Mouse (Mus musculus) c-Kit-positive CD71-positive TER-119-negative erythroid progenitor cells, embryonic 14.5 days (primary cell): ENCODE measurements at regions not wholly inside any gene's neighbourhood (a gene's known extent, or its start where the extent isn't known, plus 50 kb on each side); places are given as distances from the start of the nearest gene placed in this dataset.
"Not testable (repeated sequence)": the region's sequence is repeated elsewhere in the genome, so short reads cannot be mapped to it uniquely, and the experiment has no call there.

Source experiments
- DNase-seq: peaks from one replicate; pipeline ENCODE4 v3.0.0-alpha.2; 2013; ENCODE audit warnings: low read depth

DNA sequence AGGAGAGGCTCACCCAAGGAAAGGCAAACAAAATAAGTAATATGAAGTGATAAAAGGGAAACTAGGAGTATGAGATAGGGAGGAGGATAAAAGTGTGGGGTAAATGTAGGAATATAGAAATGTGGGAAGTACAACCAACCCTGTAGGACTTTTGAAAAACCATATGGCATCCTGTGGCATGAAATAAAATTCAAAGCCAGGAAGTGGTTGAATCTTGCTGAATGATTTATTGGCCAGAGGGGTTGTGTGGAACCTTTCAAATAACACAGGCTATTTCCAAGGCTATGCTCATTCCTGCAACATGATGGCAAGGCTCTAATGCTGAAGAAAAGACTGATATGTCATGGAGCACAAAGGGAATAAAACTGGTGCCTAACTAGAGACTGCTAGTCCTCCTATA is 347.9 kb downstream of the Gm11232 start:
- no peak for DNase-seq

DNA sequence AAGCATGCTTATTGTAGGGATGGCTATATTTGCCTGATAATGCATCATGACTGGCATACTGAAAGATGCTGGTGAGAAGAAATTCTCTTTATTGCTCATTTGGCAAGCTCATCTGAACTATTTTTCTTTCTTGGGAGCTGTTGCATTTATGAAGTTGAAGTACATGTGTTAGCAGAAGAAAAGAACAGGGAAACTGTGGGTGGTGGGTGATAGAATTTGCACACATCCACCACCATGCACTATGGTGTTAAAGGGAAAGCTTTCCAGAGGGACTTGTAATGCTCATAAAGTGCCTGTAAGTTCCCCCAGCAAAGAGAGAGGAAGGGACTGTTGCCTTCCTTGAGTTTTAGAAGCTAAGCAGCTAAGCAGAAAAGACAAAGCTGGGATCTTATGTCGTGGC is 367.3 kb downstream of the Gm11232 start:
- no peak for DNase-seq

DNA sequence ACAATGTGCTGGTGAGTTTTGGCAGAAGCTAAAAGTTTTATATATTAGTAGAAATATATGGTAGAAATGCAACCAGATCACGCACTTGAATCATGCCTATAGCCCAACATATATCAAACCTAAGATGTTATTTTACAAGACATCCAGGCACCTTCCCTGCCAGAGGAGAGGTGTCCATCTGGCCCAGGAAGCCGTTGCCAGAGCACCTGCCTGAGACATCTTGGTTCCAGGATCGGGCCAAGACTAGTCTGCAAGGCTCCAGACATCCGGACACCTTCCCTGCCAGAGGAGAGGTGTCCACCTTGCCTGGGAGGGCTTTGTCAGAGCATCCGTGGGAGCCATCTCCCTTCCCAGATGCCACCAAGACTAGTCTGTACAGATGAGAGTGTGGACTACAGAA is 388.5 kb downstream of the Gm11232 start:
- DNase-seq: no peak

DNA sequence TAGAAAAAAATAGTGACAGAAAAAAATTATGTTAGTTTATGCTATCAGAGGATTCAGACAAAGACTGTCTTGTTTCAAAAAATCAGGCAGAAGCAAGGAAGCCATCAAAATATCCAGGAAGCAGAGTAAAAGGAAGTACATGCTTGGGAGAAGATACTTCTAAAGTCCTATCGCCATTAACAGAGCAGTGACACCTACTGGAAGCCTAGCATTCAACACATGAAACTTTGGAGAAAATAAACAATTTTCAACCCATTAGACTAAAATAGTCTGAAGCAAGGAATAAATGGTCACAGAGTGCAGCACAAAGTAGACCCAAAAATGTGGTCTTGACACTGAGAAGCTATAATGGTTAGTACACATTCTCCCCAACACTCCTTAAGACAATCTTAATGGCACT is 394.0 kb downstream of the Gm11232 start:
- DNase-seq: no peak

DNA sequence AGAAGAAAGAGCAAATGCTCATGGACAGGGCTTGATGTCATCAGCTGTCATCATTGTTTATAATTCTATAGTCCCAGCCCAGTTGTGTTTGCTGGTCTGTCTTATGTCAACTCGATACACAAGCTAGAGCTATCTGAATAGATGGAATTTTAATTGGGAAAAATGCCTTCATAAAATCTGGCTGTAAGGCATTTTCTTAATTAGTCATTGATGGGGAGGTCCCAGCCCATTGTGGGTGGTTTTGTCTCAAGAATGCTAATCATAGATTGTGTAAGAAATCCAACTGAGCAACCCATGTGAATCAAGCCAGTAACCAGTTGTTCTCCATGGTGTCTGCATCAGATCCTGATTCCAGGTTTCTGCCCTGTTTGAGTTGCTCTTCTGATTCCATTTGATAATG is 400.1 kb downstream of the Gm11232 start:
- no peak for DNase-seq

DNA sequence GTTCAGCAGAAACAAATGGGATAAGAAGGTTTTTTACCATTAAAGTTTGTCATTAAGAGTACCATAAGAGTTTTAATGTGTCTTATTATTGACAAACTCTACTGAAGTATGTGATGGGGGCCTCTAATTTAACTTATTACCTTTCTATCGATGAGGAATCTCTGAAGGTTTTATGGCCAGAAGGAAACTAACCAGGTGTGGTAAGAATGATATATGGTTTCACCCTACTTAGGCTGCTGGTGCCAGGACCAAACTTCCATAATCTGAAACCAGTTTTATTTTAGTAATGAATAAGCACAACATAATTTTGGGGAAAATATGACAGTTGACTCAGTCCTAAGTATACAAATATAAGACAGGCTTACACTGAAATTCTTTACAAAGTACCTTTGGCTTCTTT is 401.1 kb downstream of the Gm11232 start:
- DNase-seq: no peak

DNA sequence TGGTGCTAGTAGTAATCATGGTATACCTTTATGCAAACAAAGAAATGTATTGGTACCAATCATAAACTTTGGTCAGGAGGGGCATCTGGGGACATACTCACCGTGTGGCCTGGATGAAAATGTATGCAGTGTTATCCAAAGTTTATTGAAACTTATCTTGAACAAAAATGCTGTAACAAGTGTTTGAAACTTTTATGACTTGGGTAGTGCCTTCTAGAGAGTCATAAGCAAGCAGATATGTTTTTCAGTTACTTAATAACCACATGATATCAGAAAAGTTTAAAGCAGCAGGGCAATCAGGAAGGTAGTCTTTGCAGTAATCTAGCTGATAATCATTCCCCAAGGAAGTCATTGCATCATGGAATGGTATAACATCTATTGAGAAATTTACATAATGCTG is 401.5 kb downstream of the Gm11232 start:
- no peak for DNase-seq

DNA sequence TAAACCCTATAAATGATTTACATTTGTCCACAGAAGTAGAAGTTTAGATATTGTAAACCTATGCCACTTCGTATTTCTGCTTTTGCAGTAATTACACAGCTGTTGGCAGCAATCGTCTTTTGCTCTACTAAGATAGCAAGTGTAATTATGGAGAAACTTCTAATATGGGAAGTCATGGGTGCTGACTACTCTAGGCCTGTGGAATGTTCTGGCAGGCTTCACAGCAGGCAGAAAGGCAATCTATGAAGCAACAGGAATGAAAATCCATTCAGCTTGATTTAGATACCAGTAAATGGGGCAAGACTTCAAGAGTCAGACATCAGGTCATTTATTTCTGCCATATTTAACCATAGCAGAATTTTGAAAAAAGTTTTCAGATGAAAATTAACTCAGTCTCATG is 405.9 kb downstream of the Gm11232 start:
- DNase-seq: no peak

DNA sequence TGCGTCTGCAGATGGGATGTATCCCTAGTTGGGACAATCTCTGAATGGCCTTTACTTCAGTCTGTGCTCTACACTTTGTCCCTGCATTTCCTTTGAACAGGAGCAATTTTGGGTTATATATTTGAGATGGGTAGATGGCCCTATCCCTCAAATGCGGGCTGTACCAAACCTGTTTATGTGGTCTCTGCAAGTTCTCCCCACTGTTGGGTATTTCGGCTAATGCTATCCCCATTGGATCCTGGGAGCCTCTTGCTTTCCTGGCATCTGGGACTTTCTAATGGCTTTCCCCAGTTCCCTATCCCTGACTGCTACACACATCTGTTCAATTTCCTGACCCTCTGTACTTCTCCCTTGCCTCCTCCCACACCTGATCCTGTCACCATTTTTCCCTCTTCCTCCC is 414.7 kb downstream of the Gm11232 start:
- no peak for DNase-seq

DNA sequence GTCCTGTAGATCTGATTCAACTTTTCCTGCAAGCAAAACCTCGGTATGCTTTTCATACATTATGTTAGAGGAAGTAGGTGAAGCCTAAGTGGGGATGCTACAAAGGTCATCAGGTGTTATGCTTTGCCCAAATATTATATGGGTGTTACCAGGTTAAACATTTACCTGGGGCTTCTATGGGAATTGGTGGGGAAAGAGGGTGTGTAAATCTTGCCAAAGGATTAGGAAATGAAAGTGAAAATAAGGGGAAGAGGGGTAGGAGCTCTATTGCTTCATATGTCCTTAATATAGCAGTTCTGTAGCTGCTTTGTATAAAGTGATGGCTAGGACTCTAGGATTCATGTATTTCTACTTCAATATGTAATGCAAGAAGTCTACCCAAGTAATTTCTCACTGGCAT is 419.2 kb downstream of the Gm11232 start:
- no peak for DNase-seq

DNA sequence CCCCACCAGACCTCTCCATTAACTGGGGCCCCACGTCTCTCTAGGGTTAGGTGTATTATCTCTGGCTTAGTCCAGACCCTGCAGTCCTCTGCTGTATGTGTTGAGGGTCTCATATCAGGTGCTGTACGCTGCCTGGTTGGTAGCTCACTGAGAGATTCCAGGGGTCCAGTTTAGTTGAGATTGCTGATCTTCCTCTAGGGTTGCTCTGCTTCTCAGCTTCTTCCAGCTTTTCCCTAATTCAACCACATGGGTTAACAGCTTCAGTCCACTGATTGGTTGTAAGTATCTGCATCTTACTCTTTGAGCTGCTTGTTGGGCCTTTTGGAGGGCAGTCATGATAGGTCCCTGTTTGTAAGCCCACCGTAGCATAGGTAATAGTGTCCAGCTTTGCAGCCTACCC is 425.1 kb downstream of the Gm11232 start:
- DNase-seq: no peak

DNA sequence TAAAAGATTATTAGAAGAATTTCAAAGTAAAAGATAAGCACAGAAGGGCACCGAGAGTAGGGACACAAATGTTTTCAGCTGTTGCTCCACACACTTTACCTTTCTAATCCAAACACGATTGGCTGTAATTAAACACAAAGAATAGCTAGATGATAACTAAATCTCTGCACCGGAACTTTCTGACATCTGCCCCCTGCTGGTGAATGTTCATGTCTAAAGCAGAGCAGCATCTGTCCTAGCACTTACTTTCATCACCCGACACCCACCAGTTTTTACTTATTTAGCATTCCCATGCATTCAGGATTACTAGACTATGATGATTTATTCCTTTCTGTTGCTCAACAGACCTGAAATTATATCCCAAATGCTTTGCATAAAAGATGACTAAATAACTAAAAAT is 425.7 kb downstream of the Gm11232 start:
- no peak for DNase-seq

DNA sequence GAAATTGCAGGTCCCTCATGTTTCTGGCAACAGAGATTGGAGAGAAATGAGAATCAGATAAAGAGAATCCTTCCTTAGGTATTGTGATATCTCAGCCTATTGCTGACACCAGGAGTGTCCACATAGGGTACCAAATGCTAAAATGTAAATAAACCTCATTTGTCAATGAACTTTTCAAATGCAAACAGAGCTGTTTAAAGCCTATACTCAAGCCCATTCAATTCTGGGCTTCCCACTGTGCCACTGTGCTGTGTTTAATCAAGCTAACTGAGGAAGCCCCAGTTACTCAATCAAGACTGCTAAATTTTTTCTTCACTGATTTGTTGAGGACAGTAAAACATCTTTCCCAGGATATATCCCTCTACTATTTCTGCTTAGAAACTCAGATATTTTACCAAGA is 441.2 kb downstream of the Gm11232 start:
- DNase-seq: no peak

DNA sequence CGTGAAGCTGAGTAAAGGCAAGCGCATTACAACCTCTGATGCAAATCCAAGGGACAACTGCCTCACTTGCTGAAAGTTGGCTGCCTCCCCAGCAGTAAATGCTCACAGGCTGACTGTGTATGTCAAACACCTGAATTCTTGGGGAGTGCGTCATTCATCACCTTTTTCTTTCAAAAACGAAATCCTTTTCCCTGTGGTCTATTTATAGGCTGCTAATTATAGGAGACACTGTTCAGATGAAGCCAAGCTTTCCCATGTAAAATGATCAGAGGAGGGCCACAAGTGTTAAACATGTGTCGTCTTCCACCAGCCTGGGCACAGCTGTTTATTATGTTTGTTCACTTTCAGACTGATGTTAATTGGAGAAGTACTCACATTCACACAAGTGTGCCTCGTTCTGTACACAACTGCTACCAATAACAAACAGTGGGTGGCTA is 450.6 kb downstream of the Gm11232 start:
- no peak for DNase-seq

DNA sequence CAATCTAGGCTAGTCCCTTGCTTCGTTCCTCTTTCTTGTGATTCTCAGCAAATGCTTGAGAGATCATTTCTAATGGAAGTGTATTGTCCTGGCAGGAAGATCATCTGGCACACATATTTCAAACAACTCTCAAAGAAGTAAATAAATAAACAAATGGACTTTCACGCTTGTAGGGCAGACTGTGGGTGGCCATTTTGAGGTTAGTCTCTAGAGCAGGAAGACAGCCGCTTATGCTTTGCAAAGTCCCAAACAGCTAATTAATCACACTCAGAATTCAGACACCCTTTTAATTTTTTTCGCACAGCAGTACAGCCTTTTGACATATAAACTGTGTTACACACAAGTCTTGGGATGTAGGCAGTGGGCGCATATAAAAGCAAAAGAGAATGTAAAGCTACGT is 451.1 kb downstream of the Gm11232 start:
- no peak for DNase-seq

DNA sequence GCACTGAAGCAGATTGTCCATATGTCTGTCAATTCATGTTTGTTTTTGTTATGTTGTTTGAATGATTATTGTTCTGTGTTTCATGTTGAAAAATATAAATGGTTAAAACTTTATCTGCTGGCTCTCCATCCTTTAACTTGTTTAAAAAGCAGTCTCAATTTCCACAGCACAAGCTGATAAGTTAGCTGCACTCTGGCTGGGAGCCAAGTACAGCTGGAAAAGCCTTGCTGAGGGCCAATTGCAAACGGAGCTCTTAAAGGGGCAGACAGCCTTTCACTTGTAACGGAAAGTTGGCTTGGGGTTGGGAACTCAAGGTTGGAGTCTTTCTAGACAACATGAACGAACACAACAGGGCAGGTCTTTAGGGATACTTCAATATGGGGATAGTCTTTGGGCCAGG is 462.0 kb downstream of the Gm11232 start:
- DNase-seq: not testable (repeated sequence)

DNA sequence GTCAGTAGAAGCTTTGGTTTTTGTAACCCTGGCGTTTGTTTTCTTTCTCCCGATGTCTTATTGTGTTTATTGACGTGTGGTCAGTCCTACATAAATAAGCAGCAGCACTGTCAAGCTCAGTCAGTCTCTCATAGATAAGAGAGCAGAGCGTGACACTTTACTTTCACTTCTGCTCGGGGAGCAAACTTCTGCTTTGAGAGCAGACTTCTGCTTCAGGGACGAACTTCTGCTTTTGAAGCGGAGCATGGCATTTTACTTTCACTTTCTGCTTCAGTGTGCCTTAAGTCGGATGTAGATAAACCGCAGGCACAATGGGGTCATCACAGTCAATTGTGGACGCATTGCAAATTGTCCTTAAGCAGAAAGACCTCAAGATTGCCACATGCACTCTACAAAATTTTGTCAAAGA is 466.0 kb downstream of the Gm11232 start:
- DNase-seq: peak; percentile 16

DNA sequence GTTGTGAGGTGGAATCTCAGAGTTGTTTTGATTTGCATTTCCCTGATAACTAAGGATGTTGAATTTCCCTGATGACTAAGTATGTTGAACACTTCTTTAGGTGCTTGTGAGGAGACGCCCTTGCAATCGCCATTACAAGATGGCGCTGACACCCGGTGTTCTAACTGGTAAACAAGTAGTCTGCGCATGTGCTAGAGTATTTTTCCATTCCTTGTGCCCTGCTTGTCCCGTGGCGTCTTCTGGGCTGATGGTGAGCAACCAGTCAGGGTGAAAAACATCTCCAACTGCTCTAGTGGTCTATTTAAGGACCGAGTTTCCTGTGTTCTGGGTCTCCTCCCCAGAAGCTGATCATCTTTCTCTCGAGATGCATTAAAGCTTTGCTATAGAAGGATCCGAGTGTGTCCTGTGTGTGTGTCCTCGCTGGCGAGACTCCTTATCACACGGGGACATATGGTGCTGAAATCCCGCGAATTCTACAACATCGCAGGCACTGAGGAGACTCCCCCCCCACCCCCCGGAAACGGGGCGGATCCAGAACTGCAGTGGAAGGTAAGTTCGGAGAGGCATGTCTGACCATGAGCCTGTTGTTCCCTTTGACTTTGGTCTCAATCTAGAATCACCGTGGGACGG is 466.5 kb downstream of the Gm11232 start:
- peak; percentile 39 for DNase-seq

DNA sequence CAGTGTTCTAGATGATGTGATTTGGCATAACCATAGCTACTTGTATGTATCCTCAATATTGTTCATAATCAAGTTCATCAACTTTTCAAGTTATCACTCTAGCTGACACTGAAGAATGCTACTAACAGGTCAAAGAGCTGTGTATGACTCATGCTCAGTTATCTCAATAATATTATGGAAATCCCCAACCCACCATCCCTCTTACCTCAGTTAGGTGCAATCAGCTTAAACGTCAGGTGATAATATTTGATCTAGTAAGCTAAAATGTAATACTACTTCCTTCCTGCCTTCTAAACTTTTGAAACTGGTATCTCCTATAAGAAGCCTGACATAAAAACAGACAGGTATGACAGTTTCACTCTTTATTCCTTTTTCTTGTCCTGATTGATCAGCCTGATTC is 474.6 kb downstream of the Gm11232 start:
- DNase-seq: no peak

DNA sequence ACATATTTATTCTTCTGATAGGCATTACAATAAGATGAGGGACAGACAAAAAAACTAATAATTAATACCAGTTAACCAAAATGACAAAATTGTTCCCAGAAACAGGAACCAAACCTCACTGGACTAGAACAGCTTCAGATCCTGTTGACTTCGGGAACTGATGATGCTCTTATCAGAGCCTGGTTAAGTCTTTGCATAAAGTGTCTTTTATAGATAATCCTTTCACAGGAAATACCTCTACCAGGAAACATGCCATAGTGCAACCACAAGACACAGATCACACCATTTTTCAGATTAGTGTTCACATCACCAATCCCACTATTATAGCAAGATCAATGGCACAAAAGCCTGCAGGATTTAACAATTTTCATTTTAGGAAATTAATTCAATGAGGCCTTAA is 478.1 kb downstream of the Gm11232 start:
- no peak for DNase-seq

DNA sequence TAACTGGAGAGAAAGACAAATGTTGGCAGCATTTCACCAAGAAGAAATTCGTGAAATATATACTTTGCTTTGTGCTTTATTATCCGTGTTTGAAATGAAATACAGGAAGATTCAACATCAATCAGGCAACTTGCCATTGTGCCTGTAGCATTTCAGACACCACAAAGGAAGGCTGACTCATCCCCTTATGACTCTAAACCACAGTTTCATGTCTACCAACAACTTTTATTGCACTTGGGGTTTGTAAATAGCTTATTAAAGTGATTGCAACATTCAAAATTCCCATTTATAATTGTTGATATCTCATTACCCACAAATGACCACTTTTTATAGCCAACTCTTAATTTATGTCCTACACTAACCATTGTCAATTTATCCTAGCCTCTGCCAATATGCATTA is 497.9 kb downstream of the Gm11232 start:
- no peak for DNase-seq

DNA sequence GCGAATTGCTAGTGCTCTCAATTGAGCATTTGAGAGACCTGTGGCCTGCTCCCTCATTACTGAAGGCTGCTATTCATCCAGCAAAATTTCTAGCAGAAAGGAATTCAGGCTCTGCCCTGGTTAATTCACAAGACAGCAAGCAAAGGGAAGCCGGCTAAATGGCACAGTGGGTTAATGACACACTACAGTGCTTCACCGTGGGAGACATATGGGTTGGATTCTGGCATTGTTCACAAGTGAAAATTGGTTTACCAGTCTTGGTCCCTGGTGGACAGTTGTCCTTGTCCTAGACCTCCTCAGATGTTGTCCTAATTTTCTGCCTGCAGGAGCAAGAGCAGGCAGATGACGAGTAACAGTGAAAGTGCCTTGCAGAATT is 527.3 kb downstream of the Gm11232 start:
- no peak for DNase-seq

DNA sequence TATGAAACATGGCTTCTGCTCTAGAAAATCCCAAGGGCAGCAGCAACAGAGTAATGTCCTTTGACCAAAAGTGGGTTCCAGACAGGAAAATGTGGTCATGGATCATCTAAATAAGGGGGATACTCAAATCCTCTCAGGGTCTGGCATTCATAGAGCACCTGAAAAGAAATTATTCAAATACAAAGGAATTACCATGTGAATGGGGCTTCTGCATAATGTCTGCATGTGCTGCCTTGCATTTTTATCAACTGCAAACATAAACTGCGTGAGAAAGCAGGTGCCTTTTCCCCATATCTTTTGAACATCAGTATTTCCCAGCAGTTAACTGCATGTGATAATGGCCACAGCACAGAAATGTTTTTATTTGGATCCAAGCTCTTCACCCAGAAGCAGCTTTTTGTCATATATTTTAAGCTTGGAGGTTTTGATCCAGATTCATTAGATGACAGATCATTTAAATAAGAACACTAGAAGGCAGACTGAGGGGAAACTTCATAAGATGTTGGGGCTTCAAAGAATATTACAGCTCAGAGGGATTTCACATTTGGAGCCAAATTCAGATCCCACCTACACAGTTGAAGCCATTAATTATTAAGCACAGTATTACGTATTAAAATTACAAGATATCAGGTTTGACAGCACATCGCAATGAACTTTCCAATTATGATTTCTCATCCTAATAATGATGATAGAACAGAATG is 527.8 kb downstream of the Gm11232 start:
- DNase-seq: no peak

DNA sequence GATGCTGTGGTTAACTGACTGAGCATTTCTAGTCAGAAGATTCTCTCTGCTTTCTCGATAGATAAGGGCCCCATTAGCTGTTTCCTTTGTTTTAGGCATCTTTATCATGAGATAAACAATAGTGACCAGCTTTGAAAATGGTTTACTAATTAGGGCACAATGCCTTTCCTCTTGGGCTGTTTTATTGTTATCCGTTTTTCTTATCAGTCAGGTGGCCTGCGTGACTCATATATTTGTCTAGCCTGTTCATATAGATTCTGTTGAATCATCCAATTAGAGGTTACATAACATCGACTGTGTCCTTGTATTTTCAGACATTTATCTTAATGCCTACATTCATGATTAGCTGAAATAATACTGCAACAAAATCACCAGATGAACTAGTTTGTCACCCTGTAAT is 531.1 kb downstream of the Gm11232 start:
- no peak for DNase-seq
